Mouse (Mus musculus): ENCODE measurements at regions not wholly inside any gene's neighbourhood (a gene's known extent, or its start where the extent isn't known, plus 50 kb on each side); places are given as distances from the start of the nearest gene placed in this dataset.
"Not testable (repeated sequence)": the region's sequence is repeated elsewhere in the genome, so short reads cannot be mapped to it uniquely, and the experiment has no call there.

DNA sequence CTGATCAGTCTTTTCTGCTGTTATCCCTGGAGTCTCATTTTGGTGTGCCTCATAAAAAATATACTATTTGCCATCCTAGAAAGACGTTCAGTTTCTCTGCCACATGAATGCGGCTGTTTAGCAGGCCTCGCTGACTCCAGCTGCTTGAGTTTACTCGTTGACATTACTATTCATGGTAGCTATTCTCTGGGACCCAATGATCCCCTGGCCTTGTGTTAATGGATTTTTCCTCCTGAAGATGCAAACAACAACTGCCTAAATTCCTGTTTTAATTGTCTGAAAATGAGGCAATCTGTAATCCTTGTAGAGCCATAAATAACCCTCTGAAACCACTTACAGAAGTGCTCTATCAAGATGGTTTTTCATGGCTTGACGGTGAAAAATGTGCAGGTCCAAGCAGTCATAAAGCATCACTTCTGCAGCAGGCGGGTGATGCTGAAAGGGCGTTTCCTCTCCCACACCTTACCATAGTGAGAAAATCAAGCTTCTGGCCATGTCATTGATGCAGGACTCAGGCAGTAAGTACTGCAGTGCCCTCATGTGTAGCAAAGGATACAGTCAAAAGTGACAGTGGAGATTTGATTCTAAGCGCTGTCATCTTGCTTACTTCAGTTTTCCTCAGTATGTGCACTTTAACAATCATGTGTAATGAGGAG is 419.7 kb upstream of the Lrp1b start:
- no peak for ATAC-seq (ENCODE audit: insufficient number of reproducible peaks, low FRiP score, low TSS enrichment)

DNA sequence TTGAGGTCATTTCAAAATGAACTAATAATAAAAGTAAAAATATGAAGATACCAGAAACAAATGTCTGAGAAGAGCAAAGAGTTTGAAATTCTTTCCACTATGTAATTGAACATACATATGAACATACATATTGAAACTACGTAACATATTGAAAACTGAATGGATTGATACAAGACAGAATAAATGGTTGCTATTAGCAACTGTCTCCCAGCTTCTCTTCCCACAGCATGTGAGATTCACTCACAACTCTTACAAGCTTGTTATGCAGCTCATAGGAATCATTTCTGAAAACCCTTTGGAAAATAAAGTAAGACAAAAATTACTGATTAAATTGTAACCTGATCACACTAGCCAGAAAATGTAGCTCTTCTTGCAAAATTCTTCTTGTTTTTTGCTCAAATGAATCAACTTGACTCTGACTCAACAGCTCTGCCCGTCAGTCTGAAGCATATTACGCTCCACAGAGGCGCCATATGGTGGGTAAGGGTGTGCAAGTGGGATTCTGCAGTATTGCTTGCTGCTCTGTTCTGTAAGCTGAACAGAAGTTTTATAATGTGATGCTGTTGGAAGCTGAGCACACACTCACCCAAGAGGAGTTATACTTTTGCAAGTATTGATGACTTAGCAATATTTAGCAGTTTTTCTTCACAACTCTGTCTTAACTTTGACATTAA is 444.3 kb upstream of the Lrp1b start:
- no peak for ATAC-seq (ENCODE audit: insufficient number of reproducible peaks, low FRiP score, low TSS enrichment)

DNA sequence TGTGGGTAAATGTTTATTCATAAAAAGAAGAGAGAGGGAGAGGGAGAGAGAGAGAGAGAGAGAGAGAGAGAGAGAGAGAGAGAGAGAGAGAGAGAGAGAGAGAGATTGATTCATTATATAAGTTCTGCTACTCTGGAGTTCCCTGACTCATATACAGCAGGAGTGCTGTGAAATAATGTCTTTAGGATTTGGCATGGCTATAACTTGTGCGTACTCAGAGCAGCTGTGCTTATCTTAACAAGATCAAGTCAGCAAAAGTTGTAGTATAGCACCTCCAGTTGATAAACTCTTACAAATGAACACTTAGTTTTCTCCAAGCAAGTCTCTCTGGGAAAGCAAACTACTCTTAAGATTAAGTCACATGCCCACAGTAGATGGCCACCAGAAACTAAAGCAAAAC is 435.3 kb upstream of the Kynu start:
- ATAC-seq (ENCODE audit: insufficient number of reproducible peaks, low FRiP score, low TSS enrichment), result no peak

DNA sequence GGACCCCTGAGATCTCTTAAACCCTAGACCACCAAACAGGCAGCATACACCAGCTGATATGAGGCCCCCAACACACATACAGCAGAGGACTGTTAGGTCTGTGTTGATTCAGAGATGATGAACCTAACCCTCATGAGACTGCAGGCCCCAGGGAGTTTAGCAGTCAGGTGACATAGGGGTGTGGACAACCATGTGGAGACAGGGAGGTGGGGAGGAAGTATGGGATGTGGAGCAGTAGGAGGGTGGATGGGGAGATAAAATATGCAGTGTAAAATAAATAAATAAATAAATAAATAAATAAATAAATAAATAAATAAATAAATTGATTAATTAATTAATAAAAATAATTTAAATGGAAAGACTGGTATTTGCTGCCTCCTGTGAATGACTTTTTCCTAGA is 401.6 kb upstream of the Kynu start:
- ATAC-seq (ENCODE audit: insufficient number of reproducible peaks, low FRiP score, low TSS enrichment), result no peak

DNA sequence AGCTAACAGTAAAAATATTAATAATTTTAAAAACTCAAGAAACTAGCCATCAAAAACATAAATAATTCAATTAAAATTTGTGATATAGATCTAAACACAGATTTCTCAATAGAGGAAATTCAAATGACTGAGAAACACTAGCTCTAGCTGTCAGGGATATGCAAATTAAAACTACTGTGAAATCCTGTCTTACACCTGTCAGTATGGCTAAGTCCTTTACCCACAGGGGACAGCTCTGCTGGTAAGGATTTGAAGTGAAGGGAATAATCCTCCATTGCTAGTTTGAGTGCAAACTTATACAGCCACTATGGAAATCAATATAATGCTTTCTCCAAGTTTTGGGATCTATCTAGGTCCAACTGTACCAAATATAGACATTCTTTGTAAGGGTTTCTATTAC is 373.0 kb upstream of the Kynu start:
- ATAC-seq (ENCODE audit: insufficient number of reproducible peaks, low FRiP score, low TSS enrichment), result no peak

DNA sequence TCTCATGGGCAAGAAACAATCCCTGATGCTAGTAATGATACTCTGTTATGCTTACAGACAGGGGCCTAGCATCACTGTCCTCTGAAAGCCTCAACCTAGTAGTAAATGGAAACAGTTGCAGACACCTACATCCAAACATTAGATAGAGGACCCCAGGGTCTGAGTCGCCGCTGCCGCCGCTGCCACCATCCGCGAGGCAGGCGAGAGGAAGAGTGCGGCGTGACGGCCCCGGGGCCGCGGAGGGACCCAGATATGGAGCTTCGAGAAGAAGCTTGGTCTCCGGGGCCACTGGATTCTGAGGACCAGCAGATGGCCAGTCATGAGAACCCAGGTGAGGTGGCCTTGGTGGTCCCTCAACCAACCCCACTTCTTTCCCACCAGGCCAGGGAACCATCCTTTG is 359.6 kb upstream of the Kynu start:
- 0 out of 2 replicates have a peak, but pooled peaks have one; percentile 49 for ATAC-seq (ENCODE audit: insufficient number of reproducible peaks, low FRiP score, low TSS enrichment)

DNA sequence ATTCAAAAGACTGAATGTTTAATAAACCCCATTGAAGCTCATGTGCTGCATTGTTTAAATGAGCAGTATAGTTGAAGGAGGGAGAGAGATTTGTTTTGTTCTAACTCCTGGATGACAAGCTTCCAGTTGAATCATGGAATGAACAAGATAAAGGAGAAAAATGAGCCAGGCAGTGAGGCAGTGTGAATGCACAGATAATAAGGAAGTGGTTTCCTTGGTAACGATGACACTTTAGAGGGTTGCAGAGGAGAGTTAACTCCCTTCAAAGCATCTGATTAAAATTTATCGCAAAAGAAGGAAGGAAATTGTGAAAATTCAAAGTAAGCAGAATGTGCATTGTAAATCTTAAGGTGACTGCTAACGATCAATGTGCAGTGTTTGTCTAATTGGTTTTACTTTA is 346.9 kb upstream of the Kynu start:
- ATAC-seq (ENCODE audit: insufficient number of reproducible peaks, low FRiP score, low TSS enrichment), result no peak

DNA sequence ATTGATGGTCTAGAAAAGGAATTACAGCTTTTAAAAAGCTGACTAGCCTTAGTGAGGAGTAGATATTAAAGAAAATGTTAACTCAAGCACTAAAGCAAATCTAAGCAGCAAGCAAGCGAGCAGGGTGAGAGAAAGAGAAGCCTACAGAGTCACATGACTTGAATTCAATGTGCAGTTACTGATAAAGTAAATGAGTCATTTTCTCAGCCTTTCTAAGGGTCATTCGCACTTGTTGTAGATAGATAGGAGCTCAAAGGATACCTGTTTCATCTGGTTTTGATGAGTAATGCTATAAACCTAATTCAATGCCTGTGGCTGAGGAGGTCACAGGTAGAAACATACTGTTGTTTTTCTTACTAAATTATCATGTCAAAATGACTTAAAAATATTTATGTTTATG is 341.2 kb upstream of the Kynu start:
- no peak for ATAC-seq (ENCODE audit: insufficient number of reproducible peaks, low FRiP score, low TSS enrichment)

DNA sequence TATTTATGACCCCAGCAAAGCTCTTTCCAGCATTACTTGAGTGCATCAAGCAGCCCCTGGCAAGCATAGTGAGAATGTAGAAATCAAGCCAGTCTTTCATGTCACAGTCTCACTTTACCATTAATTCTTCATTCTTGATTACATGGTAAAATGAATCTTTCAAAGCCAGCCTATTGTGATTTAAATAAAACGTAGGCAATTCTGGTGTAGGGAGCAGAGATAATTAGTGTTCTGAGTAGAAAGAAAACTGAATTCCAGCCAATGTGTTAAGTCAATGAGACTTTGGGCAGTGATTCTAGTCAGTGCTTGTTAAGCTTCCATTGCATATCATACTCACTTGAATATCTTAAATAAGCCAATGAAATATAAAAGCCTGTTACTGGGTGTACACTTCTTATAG is 338.0 kb upstream of the Kynu start:
- ATAC-seq (ENCODE audit: insufficient number of reproducible peaks, low FRiP score, low TSS enrichment), result no peak

DNA sequence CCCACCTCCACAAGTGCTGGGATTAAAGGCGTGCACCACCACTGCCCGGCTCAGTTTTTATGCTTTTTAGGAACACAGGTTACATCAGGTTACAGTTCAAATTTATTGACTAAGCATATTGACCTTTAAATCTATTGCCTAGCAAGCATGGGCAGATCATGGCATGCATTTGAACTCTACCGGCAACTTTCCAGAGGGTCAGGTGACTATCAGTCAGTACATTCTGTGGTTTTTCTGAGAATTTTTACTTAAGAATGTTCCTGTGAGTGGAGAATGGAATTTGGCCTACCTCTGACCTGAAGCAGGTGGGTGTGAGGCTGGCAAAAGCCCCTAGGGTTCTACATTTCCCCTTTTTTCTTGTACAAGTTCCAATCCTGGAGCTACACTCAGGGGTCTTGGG is 332.4 kb upstream of the Kynu start:
- ATAC-seq (ENCODE audit: insufficient number of reproducible peaks, low FRiP score, low TSS enrichment), result no peak

DNA sequence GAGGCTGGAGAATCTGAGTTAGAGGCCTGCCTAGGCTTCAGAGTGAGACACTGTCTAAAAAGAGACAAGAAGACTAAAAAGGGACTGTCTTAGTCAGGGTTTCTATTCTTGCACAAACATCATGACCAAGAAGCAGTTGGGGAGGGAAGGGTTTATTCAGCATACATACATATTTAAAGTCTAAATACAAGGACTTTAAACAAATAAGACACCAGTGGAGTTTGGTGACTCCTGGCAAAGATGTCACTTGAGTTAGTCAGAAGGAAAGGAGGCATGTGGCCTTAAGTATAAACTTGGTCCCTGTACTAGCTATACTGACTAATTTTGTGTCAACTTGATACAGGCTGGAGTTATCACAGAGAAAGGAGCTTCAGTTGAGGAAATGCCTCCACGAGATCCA is 330.4 kb upstream of the Kynu start:
- ATAC-seq (ENCODE audit: insufficient number of reproducible peaks, low FRiP score, low TSS enrichment), result not testable (repeated sequence)

DNA sequence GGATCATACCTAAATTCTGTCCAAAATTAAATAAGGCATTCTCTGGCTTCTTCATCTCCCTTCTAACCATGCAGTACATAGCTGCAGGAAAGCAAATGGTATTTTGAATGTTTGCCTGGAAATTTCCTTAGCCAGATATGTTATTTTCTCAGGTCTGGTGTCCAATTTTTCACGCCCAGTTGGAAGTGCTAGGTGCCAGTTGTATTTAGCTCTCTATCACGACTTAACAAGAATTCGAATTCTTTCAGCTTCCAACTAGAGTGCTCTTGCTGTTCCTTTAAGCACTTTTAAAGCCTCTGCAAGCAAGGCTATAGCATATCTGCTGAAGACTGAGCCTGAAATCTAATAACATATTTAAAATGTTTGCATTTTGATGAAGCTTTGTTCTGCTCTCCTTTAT is 308.3 kb upstream of the Kynu start:
- ATAC-seq (ENCODE audit: insufficient number of reproducible peaks, low FRiP score, low TSS enrichment), result no peak

DNA sequence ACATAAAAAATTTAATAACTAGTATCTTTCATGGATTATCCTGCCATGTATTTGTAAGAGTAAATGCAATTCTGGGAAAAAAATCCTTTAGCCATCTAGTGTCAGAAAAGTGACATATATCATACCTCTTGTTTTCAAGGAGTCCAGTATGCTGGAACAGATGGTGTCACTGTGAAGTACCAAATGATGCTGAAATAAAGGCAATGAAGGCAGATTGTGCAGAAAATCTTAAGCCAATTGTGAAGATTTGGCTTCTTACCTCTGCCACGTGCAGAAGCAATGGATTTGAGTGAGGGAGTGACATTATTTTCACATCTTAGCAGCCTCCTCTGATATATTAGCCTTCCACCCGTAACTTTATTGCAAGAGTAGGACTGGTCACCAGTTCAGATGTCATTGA is 306.5 kb upstream of the Kynu start:
- no peak for ATAC-seq (ENCODE audit: insufficient number of reproducible peaks, low FRiP score, low TSS enrichment)

DNA sequence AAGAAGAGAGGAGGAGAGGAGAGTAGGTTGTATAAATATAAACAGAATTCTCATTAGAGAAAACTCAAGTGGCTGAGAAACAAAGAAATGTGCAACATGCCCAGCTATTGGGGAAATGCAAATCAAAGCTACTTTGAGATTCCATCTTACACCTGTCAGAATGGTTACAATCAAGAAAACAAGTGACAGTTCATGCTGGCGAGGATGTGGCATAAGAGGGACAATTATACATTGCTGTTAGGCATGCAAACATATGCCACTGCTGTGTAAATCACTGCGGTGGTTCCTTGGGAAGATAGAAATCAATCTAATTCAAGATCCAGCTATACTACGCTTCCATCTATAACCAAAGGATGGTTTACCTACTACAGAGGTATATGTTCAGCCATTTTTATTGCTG is 300.4 kb upstream of the Kynu start:
- no peak for ATAC-seq (ENCODE audit: insufficient number of reproducible peaks, low FRiP score, low TSS enrichment)

DNA sequence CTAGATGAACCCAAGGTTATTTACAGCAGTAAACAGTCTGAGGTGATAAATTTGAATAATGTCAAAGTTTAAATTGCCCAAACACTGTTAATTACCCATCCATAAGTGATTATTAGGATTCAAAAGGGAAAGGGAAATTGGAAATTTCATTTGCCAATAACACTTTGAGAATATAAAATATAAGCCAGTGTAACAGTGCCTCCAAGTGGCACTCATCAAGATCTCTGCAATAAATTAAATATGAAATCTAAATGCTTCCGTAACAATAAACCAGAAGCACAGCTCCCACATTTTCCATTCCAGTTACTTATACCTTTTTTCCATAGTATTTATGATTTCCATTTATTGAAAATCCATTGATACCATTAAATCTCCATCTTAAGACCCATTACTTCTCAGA is 284.3 kb upstream of the Kynu start:
- no peak for ATAC-seq (ENCODE audit: insufficient number of reproducible peaks, low FRiP score, low TSS enrichment)

DNA sequence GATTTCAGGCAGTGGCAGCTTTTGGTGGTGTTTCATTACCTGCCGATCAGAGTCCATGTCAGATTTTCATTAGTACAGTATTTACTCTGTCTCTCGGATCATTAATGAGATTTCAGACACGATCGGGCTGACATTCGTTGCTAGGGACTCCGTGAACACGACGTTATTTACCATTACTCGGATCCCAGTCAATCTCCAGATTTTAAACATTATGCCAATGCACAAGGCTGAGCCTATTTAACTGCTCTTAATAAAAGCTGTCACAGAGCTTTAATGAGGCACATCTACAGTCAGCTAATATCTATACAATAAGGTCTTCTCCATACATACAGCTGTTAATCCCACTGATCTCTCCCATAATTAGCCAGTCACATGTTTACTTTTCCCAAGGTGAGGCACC is 283.0 kb upstream of the Kynu start:
- no peak for ATAC-seq (ENCODE audit: insufficient number of reproducible peaks, low FRiP score, low TSS enrichment)

DNA sequence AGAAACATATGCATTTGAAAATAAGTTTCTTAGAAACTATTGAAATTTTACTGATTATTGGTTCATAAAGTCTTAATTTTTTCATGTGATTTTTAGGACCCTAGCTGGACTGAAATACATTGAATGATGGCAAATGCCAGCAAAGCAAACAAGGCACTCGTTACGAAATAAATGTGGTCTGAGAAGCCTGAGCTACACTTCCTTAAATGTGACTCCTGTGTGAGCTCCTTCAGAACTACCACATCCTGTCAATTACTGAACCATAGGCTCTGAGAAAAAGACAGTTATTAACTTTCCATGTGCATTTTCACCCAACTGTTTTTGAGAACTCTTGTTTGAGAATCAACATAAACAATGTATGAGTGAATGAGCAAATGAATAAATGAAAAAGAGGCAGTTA is 281.1 kb upstream of the Kynu start:
- no peak for ATAC-seq (ENCODE audit: insufficient number of reproducible peaks, low FRiP score, low TSS enrichment)

DNA sequence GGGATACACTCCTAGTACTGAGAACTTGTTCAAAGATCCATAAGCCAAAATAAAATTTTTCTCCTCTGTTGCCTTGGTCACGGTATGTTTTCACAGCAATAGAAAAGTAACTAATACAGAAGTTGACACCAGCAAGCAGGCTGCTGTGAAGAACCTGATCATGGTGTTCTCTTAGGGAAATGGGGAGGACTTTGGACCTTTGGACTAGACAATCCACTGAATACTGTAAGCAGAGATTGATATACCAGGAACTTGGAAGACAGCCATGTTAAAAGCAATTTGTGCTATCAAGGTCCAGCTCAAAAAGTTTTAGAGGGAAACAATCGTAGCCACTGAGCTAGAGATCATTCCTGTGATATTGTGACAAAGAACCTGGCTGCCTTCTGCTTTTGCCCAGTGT is 259.3 kb upstream of the Kynu start:
- ATAC-seq (ENCODE audit: insufficient number of reproducible peaks, low FRiP score, low TSS enrichment), result no peak

DNA sequence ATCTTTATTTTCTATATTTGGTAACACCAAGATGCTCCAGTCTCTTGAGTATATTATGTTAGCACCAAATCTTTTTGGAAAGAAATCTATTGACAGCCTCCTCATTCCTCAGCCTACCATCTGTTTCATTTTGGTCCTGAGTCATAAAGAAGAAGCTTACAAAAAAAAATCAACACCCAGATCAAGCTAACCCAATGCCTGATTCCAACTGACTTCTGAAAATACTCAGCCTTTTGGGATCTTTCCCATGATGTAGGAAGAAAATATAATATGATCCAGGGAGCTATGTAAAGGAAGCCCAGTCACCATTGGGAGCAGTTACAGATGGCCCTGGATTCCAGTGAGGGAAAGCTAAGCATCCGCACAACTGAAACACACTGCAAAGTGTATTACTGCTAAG is 231.3 kb upstream of the Kynu start:
- ATAC-seq (ENCODE audit: insufficient number of reproducible peaks, low FRiP score, low TSS enrichment), result no peak

DNA sequence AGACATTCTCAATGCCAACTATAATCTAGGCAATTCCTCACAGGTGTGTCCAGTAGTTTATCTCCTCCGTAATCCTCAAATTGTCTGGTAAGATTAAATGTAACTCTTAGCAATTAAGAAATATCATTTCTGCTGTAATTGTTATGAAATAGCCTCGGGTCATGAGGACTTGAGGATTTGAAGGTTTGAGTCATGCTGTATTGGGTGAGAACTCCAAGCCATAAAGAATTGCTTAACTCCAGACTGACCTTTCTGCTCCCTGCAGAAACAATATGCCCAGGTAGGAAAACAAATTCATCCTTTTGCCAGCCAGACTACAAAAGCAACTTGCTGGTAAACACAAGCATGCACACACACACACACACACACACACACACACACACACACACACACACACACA is 190.8 kb upstream of the Kynu start:
- ATAC-seq (ENCODE audit: insufficient number of reproducible peaks, low FRiP score, low TSS enrichment), result no peak

DNA sequence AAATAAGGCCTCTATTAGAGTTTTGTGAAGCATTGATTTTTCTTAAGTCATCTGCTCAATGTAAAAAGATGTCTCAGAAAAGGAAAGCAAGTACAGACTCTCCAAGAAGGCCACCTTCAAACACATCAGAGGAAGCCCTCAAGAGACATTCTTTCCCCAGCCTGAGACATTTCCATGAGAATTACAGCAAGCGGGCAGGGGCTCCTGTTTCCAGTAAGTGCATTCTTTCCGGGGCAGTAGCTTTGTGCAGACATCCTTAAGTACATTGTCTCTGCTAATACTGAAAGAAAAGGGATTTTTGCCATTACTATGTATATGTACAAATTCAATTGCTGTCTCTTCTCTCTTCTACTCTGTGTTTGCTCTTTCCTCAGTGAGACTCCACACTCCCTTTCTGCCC is 189.3 kb upstream of the Kynu start:
- ATAC-seq (ENCODE audit: insufficient number of reproducible peaks, low FRiP score, low TSS enrichment), result no peak

DNA sequence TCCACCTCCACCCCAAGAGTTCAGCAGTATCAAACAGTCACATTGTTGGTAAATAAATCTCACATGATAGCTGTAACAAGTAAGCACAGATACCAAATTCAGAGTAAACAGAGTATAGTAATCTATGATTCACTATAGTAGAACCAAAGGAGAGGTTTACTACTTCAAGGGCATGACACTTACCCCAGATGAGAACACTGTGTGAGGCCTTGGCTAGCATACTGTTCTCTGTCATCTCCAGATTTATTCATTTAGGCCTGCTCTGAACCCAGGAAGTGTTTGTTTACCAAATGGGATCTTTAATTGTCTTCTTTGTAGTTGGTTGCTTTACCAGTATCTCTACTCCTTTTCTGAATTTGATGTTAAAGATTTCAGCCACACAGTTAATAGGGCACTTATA is 151.8 kb upstream of the Kynu start:
- no peak for ATAC-seq (ENCODE audit: insufficient number of reproducible peaks, low FRiP score, low TSS enrichment)

Measured in cerebellum, adult (tissue).